Mouse (Mus musculus): ENCODE data around the gene Dffa. TPM values are rescaled to one million over a fixed set of nuclear protein-coding genes. Genes with fewer than 3 reads are reported as not detected.

Dffa gene
- total and polyA plus RNA-seq, 3 experiments = 25.3 to 42.5 (median 40.1) TPM

- H3K4me1 ChIP-seq (ENCODE audit: control insufficient read depth, insufficient read depth, low read length) = 0 out of 2 replicates have a peak, but pooled peaks cover 1% of the 10 kb centered on the region
- no peak overlapping the region for H3K9ac ChIP-seq (ENCODE audit: low read depth, low read length)
- WGBS = 68% methylated on average over 14 of the region's 14 CpGs
- DNase-seq = no peak
- TF ChIP-seq POLR2A (IDR thresholded peaks at IDR 0.05; ENCODE audit: insufficient read depth, low read depth, low read length) (no peak), CTCF (IDR thresholded peaks at IDR 0.05) (peak; percentile 58)
- no peaks in the 10 kb centered on the region; the same call in 1 of the 2 replicates for H3K79me2 ChIP-seq (replicated peaks; ENCODE audit: control insufficient read depth, insufficient read depth, low read length)
- intact Hi-C loops (cut with DNase I) = no loop called here
- H3K27ac ChIP-seq = no peak overlapping the region
- H3K36me3 ChIP-seq (ENCODE audit: control insufficient read depth, insufficient read depth, low read length) = no peaks in the 10 kb centered on the region
- H3K27me3 ChIP-seq (ENCODE audit: control insufficient read depth, insufficient read depth, low read length) = no peaks in the 10 kb centered on the region
- H3K4me3 ChIP-seq = no peak overlapping the region
Measured at GRCm38 (mm10) chr4:149060621-149061431, 43.1 kb upstream of the Dffa start.

GRCm38 (mm10) chr4:149061432-149061718 is 42.6 kb upstream of the Dffa start:
- no peak overlapping the region for H3K4me3 ChIP-seq
- H3K27ac ChIP-seq = no peak overlapping the region
- TF ChIP-seq CTCF (IDR thresholded peaks at IDR 0.05) = no peak
- no peak for TF ChIP-seq EP300 (IDR thresholded peaks at IDR 0.05; ENCODE audit: insufficient read depth, low read depth, low read length)
- no peak for TF ChIP-seq POLR2A (IDR thresholded peaks at IDR 0.05; ENCODE audit: insufficient read depth, low read depth, low read length)
- WGBS = 78% methylated on average over 13 of the region's 13 CpGs
- no peaks in the 10 kb centered on the region for H3K27me3 ChIP-seq (ENCODE audit: control insufficient read depth, insufficient read depth, low read length)
- H3K36me3 ChIP-seq (ENCODE audit: control insufficient read depth, insufficient read depth, low read length) = no peaks in the 10 kb centered on the region
- no peak for DNase-seq
- intact Hi-C loops (cut with DNase I) = no loop called here
- H3K79me2 ChIP-seq (replicated peaks; ENCODE audit: control insufficient read depth, insufficient read depth, low read length) = no peaks in the 10 kb centered on the region; the same call in 1 of the 2 replicates
- no peak overlapping the region for H3K9ac ChIP-seq (ENCODE audit: low read depth, low read length)
- H3K4me1 ChIP-seq (ENCODE audit: control insufficient read depth, insufficient read depth, low read length) = 0 out of 2 replicates have a peak, but pooled peaks cover 1% of the 10 kb centered on the region

GRCm38 (mm10) chr4:149062406-149063318 is 41.3 kb upstream of the Dffa start:
- intact Hi-C loops (cut with DNase I) = no loop called here
- Histone ChIP-seq H3K27me3 (ENCODE audit: control insufficient read depth, insufficient read depth, low read length) (no peaks in the 10 kb centered on the region), H3K36me3 (ENCODE audit: control insufficient read depth, insufficient read depth, low read length) (no peaks in the 10 kb centered on the region), H3K79me2 (replicated peaks; ENCODE audit: control insufficient read depth, insufficient read depth, low read length) (no peaks in the 10 kb centered on the region; the same call in none of the 2 replicates), H3K27ac (no peak overlapping the region), H3K4me1 (ENCODE audit: control insufficient read depth, insufficient read depth, low read length) (0 out of 2 replicates have a peak, but pooled peaks cover 1% of the 10 kb centered on the region), H3K4me3 (no peak overlapping the region), H3K9ac (ENCODE audit: low read depth, low read length) (no peak overlapping the region)
- no peak for TF ChIP-seq POLR2A (IDR thresholded peaks at IDR 0.05; ENCODE audit: insufficient read depth, low read depth, low read length)
- no peak for TF ChIP-seq CTCF (IDR thresholded peaks at IDR 0.05)
- no peak for TF ChIP-seq EP300 (IDR thresholded peaks at IDR 0.05; ENCODE audit: insufficient read depth, low read depth, low read length)
- 79% methylated on average over 21 of the region's 21 CpGs for WGBS
- no peak for DNase-seq

GRCm38 (mm10) chr4:149064061-149064854 is 39.7 kb upstream of the Dffa start:
- 50% methylated on average over 23 of the region's 23 CpGs for WGBS
- Histone ChIP-seq H3K4me3 (no peak overlapping the region), H3K36me3 (ENCODE audit: control insufficient read depth, insufficient read depth, low read length) (no peaks in the 10 kb centered on the region), H3K27ac (no peak overlapping the region), H3K9ac (ENCODE audit: low read depth, low read length) (no peak overlapping the region), H3K79me2 (replicated peaks; ENCODE audit: control insufficient read depth, insufficient read depth, low read length) (no peaks in the 10 kb centered on the region; the same call in none of the 2 replicates), H3K27me3 (ENCODE audit: control insufficient read depth, insufficient read depth, low read length) (no peaks in the 10 kb centered on the region), H3K4me1 (ENCODE audit: control insufficient read depth, insufficient read depth, low read length) (0 out of 2 replicates have a peak, but pooled peaks cover 1% of the 10 kb centered on the region)
- no peak for DNase-seq
- TF ChIP-seq POLR2A (IDR thresholded peaks at IDR 0.05; ENCODE audit: insufficient read depth, low read depth, low read length) (no peak), EP300 (IDR thresholded peaks at IDR 0.05; ENCODE audit: insufficient read depth, low read depth, low read length) (no peak), CTCF (IDR thresholded peaks at IDR 0.05) (no peak)
- intact Hi-C loops (cut with DNase I) = no loop called here

- intact Hi-C loops (cut with DNase I) = loop anchor here (5.0 kb wide), 1 partner anchor 160 kb away; no protein-coding TSS in a partner anchor
- H3K4me1 ChIP-seq (ENCODE audit: control insufficient read depth, insufficient read depth, low read length) = peaks cover 3% of the 10 kb centered on the region; the same call in 1 of the 2 replicates
- no peak overlapping the region for H3K9ac ChIP-seq (ENCODE audit: low read depth, low read length)
- H3K79me2 ChIP-seq (replicated peaks; ENCODE audit: control insufficient read depth, insufficient read depth, low read length) = no peaks in the 10 kb centered on the region; the same call in none of the 2 replicates
- no peaks in the 10 kb centered on the region for H3K36me3 ChIP-seq (ENCODE audit: control insufficient read depth, insufficient read depth, low read length)
- no peak for DNase-seq
- H3K4me3 ChIP-seq = no peak overlapping the region
- no peak overlapping the region for H3K27ac ChIP-seq
- no peaks in the 10 kb centered on the region for H3K27me3 ChIP-seq (ENCODE audit: control insufficient read depth, insufficient read depth, low read length)
- 83% methylated on average over 22 of the region's 22 CpGs for WGBS
- no peak for TF ChIP-seq EP300 (IDR thresholded peaks at IDR 0.05; ENCODE audit: insufficient read depth, low read depth, low read length)
- TF ChIP-seq CTCF (IDR thresholded peaks at IDR 0.05) = peak; percentile 60
- TF ChIP-seq POLR2A (IDR thresholded peaks at IDR 0.05; ENCODE audit: insufficient read depth, low read depth, low read length) = no peak
Measured at GRCm38 (mm10) chr4:149066672-149067551, 37.0 kb upstream of the Dffa start.

Measured in heart, adult 2 months (tissue).